Mouse (Mus musculus) E14TG2a.4 (cell line): Measurements from ENCODE around the gene Gp1bb.
A peak's percentile ranks its signal among the peaks of the same experiment; 100 is the strongest.

Experiments used
- H3K27me3 ChIP-seq: 2 replicates; pipeline ENCODE4 v1.6.1; 2014; ENCODE audit warnings: low read length, control low read depth; ENCODE audit not compliant: insufficient read depth
- H3K36me3 ChIP-seq: 2 replicates; pipeline ENCODE4 v1.6.1; 2014; ENCODE audit warnings: low read length, control low read depth; ENCODE audit not compliant: insufficient read depth
- H3K4me1 ChIP-seq: replicated peaks from 2 replicates; pipeline ENCODE4 v1.6.1; 2014; ENCODE audit warnings: low read depth, low read length, control low read depth
- H3K4me3 ChIP-seq: replicated peaks from 2 replicates; pipeline ENCODE4 v1.5.1; 2014; ENCODE audit warnings: mild to moderate bottlenecking, low read length
- H3K9me3 ChIP-seq: 2 replicates; pipeline ENCODE4 v1.6.1; 2014; ENCODE audit warnings: low read length, control low read depth
- CTCF ChIP-seq: conservative IDR thresholded peaks from 2 replicates; pipeline ENCODE4 v1.5.1; 2014; ENCODE audit warnings: low read length
- NANOG ChIP-seq: IDR thresholded peaks from 2 replicates; pipeline ENCODE4 v1.6.1; 2014; ENCODE audit warnings: borderline replicate concordance, low read length, mixed read lengths
- POU5F1 ChIP-seq: IDR thresholded peaks from 2 replicates; pipeline ENCODE4 v1.6.1; 2014; ENCODE audit warnings: low read length, borderline replicate concordance

The Gp1bb gene

GRCm38 (mm10) chr16:18587847-18588737 is 34.1 kb downstream of the Gp1bb start:
- H3K27me3 ChIP-seq, result peaks cover 96% of the 10 kb centered on the region
- no peaks in the 10 kb centered on the region for H3K36me3 ChIP-seq
- TF ChIP-seq CTCF (no peak), POU5F1 (no peak), NANOG (no peak)
- H3K4me1 ChIP-seq, result peaks cover 52% of the 10 kb centered on the region
- peak overlapping the region; percentile 61 for H3K4me3 ChIP-seq
- H3K9me3 ChIP-seq, result no peaks in the 10 kb centered on the region

GRCm38 (mm10) chr16:18586906-18587546 is 35.2 kb downstream of the Gp1bb start:
- peaks cover 98% of the 10 kb centered on the region for H3K27me3 ChIP-seq
- TF ChIP-seq POU5F1 (no peak), CTCF (no peak), NANOG (no peak)
- peaks cover 57% of the 10 kb centered on the region for H3K4me1 ChIP-seq
- H3K9me3 ChIP-seq, result no peaks in the 10 kb centered on the region
- no peaks in the 10 kb centered on the region for H3K36me3 ChIP-seq
- H3K4me3 ChIP-seq, result peak overlapping the region; percentile 62

GRCm38 (mm10) chr16:18586076-18586905 is 35.9 kb downstream of the Gp1bb start:
- H3K9me3 ChIP-seq, result no peaks in the 10 kb centered on the region
- H3K4me3 ChIP-seq, result peak overlapping the region; percentile 62
- no peaks in the 10 kb centered on the region for H3K36me3 ChIP-seq
- peaks cover 54% of the 10 kb centered on the region for H3K4me1 ChIP-seq
- H3K27me3 ChIP-seq, result peaks cover 98% of the 10 kb centered on the region
- no peak for TF ChIP-seq POU5F1
- no peak for TF ChIP-seq CTCF
- TF ChIP-seq NANOG, result no peak

- Histone ChIP-seq H3K36me3 (no peaks in the 10 kb centered on the region), H3K4me1 (peaks cover 52% of the 10 kb centered on the region), H3K4me3 (0 out of 2 replicates have a peak overlapping the region, but pooled peaks have one; percentile 62), H3K27me3 (peaks cover 98% of the 10 kb centered on the region), H3K9me3 (no peaks in the 10 kb centered on the region)
- no peak for TF ChIP-seq CTCF
Measured at GRCm38 (mm10) chr16:18585676-18586075, 36.5 kb downstream of the Gp1bb start.

DNA sequence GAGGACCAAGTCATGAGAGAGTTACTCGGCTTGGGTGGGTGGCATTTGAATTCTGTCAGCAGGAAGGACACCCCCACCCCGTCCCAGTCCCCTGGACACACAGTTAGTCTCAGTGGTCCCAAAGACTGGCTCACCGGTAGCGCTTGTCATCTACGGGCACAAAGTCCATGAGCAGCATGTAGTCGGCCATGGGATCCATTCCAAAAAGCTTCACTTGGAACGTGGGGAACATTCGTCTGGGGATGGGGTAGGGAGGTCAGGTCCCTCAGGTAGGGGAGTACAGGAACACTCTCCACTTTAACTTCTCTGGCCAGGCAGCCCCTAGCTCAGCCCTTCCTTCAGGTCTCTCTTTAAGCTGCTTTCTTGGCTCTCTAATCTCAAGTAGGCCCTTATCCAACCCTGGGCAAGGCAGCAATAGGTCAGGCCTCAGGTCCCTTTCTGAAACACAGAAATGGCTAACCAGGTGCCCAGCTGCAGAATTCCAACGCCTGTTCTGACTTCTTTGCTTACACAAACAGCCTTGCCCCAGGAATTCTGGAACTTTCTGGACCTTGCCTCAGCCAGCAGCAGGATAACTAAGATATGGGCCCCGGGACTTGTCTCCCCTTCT is 37.2 kb downstream of the Gp1bb start:
- peaks cover 98% of the 10 kb centered on the region for H3K27me3 ChIP-seq
- H3K36me3 ChIP-seq, result no peaks in the 10 kb centered on the region
- TF ChIP-seq NANOG, result no peak
- no peak for TF ChIP-seq POU5F1
- TF ChIP-seq CTCF, result no peak
- H3K4me1 ChIP-seq, result peaks cover 45% of the 10 kb centered on the region
- H3K9me3 ChIP-seq, result no peaks in the 10 kb centered on the region
- no peak overlapping the region for H3K4me3 ChIP-seq

DNA sequence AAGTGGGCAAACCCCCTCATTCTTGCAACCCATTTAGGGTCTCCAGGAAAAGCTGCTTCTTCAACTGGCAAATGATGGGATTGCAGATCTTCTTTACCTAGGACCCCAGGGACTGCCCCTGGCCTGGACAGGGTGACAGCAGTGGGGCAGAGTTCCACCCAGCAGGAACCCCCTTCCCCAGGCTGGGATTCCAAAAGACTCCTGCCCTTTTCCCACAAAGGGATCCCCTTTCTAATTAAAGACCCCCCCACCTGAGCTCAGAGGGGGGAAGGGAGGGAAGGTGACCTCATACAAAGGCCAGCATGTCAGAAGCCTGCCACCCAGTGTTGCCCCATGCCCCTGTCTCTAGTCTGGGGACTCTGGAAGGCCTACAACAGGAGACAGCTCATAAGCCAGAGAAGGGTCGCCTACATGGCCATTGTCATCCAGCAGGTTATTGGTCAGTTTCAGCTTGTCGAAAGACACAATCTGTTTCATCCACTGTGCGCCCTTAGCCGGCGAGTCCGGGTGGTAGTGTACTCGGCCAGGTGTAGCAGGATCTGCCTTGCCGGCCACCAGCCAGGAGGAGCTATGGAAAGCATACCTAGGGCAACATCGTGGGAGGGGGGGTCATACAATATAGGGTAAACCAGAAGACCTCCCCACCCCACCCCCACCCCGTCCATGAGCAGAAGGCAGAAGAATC is 38.4 kb downstream of the Gp1bb start:
- TF ChIP-seq CTCF, result no peak
- TF ChIP-seq POU5F1, result no peak
- no peak for TF ChIP-seq NANOG
- Histone ChIP-seq H3K4me3 (no peak overlapping the region), H3K36me3 (no peaks in the 10 kb centered on the region)

GRCm38 (mm10) chr16:18583169-18583568 is 39.0 kb downstream of the Gp1bb start:
- H3K4me3 ChIP-seq, result peak overlapping the region; percentile 73
- peaks cover 95% of the 10 kb centered on the region for H3K27me3 ChIP-seq
- peaks cover 31% of the 10 kb centered on the region for H3K4me1 ChIP-seq
- no peaks in the 10 kb centered on the region for H3K36me3 ChIP-seq
- no peak for TF ChIP-seq POU5F1
- no peak for TF ChIP-seq CTCF
- no peak for TF ChIP-seq NANOG
- no peaks in the 10 kb centered on the region for H3K9me3 ChIP-seq

More for the DNA sequence above, 38.4 kb downstream of the Gp1bb start:
- Histone ChIP-seq H3K4me1 (peaks cover 36% of the 10 kb centered on the region), H3K9me3 (no peaks in the 10 kb centered on the region), H3K27me3 (peaks cover 96% of the 10 kb centered on the region)
